Mouse (Mus musculus) stomach, embryonic 15.5 days (tissue): ENCODE measurements at regions not wholly inside any gene's neighbourhood (a gene's known extent, or its start where the extent isn't known, plus 50 kb on each side); places are given as distances from the start of the nearest gene placed in this dataset.
A peak's percentile ranks its signal among the peaks of the same experiment; 100 is the strongest.

Source experiments
- ATAC-seq: fragments of 200-750 bp; cut with Nextera tagmentation; 2 replicates; pipeline ENCODE4 v1.8.0; 2017; ENCODE audit warnings: low read depth, moderate number of reproducible peaks, moderate TSS enrichment; ENCODE audit not compliant: insufficient read depth, low FRiP score
- H3K27ac ChIP-seq: fragments of 300-500 bp; sonication (generic); 2 replicates; pipeline ENCODE4 v1.5.1; 2015; ENCODE audit warnings: mild to moderate bottlenecking, inconsistent platforms
- H3K27me3 ChIP-seq: fragments of 300-500 bp; sonication (generic); replicated peaks from 2 replicates; pipeline ENCODE4 v1.6.1; 2015; ENCODE audit warnings: inconsistent platforms
- H3K36me3 ChIP-seq: fragments of 300-500 bp; sonication (generic); 2 replicates; pipeline ENCODE4 v1.6.1; 2015; ENCODE audit warnings: inconsistent platforms
- H3K4me1 ChIP-seq: fragments of 300-500 bp; sonication (generic); 2 replicates; pipeline ENCODE4 v1.6.1; 2015; ENCODE audit warnings: inconsistent platforms
- H3K4me2 ChIP-seq: fragments of 300-500 bp; sonication (generic); 2 replicates; pipeline ENCODE4 v1.6.1; 2015; ENCODE audit warnings: mild to moderate bottlenecking, inconsistent platforms
- H3K4me3 ChIP-seq: fragments of 300-500 bp; sonication (generic); replicated peaks from 2 replicates; pipeline ENCODE4 v1.5.1; 2015; ENCODE audit warnings: inconsistent platforms
- H3K9ac ChIP-seq: fragments of 300-500 bp; sonication (generic); 2 replicates; pipeline ENCODE4 v1.6.1; 2015; ENCODE audit warnings: inconsistent platforms
- H3K9me3 ChIP-seq: fragments of 300-500 bp; sonication (generic); 2 replicates; pipeline ENCODE4 v1.6.1; 2016; ENCODE audit warnings: inconsistent platforms
- WGBS: fragments of 180-500 bp; shearing (Covaris S2); methylation state at CpG from one replicate; pipeline ENCODE4 v1.1.7; 2015; 5-methylcytosine and 5-hydroxymethylcytosine counted together

DNA sequence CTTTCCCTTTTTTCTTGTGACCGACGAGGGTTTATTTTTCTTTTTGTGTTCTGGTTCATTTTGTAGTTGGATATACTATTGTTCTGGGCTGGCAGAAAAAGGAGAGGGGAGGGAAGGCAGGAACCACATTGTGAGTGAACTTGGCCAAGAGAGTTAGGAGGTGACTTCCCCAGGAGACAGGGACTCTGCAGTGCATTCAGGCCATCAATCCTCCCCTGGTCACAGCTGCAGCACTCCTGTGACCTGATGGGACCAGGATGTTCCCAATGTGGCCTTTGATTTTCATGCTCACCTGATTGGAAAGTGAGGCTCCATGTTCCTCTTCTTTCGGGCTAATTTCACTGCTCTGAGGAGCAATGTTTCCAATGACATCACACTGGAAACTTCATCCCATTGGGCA is 188.2 kb upstream of the Irx3 start:
- Histone ChIP-seq H3K9me3 (no peaks in the 10 kb centered on the region), H3K27ac (no peak overlapping the region), H3K9ac (no peak overlapping the region), H3K36me3 (no peaks in the 10 kb centered on the region), H3K4me1 (no peaks in the 10 kb centered on the region), H3K4me3 (no peak overlapping the region), H3K27me3 (peaks cover 9% of the 10 kb centered on the region; the same call in 1 of the 2 replicates), H3K4me2 (no peak overlapping the region)
- no peak for ATAC-seq
- 67% methylated on average over 3 of the region's 3 CpGs for WGBS

DNA sequence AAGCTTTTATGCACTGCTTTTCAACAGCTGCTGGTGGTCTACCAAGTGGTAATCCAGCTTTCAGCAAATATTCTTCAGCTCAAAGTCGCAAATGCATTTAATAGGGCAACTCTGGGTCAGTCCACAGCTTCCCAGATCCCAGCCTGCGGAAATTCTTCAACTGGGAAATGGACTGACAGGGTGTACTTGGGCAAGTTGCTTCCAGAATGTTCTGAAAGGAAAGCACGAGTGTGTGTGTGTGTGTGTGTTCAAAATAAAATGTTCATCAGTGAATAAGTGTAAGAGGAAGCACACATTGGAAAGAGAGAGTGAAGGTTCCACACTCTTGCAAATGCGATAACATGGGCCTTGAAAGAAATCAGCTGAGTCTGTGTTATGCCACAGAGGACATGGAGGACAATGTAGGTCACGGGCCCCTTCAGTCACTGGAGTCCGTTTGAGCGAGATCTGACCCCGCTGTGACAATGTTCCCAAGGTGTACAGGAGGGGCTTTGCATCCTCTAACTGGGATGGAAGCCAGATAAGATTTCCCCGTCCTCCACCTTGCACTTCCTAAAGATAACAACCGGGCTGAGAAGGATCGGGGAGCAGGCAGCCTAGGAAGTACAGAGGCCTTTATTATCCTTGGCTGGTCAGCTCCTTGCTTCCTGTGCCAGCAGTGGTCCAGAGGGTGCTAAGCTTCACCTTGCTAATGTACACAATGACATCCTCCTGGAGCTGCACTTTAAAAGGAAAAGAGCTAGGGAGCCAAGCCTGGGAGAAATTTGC is 187.2 kb upstream of the Irx3 start:
- 48% methylated on average over 11 of the region's 11 CpGs for WGBS
- no peaks in the 10 kb centered on the region for H3K36me3 ChIP-seq
- H3K27me3 ChIP-seq: peaks cover 9% of the 10 kb centered on the region; the same call in 1 of the 2 replicates

GRCm38 (mm10) chr8:91987854-91988253 is 186.0 kb upstream of the Irx3 start:
- Histone ChIP-seq H3K9ac (no peak overlapping the region), H3K36me3 (no peaks in the 10 kb centered on the region), H3K4me3 (no peak overlapping the region), H3K4me1 (no peaks in the 10 kb centered on the region), H3K9me3 (no peaks in the 10 kb centered on the region), H3K4me2 (no peak overlapping the region), H3K27me3 (peaks cover 4% of the 10 kb centered on the region; the same call in 1 of the 2 replicates), H3K27ac (no peak overlapping the region)
- 43% methylated on average over 6 of the region's 6 CpGs for WGBS
- ATAC-seq: no peak

More for the DNA sequence above, 187.2 kb upstream of the Irx3 start:
- H3K4me2 ChIP-seq: no peak overlapping the region
- no peak overlapping the region for H3K4me3 ChIP-seq
- H3K9me3 ChIP-seq: no peaks in the 10 kb centered on the region
- no peak overlapping the region for H3K9ac ChIP-seq
- ATAC-seq: no peak
- no peaks in the 10 kb centered on the region for H3K4me1 ChIP-seq
- no peak overlapping the region for H3K27ac ChIP-seq

GRCm38 (mm10) chr8:91983171-91983570 is 181.3 kb upstream of the Irx3 start:
- Histone ChIP-seq H3K9ac (no peak overlapping the region), H3K4me3 (no peak overlapping the region), H3K27me3 (no peaks in the 10 kb centered on the region), H3K4me2 (no peak overlapping the region), H3K4me1 (no peaks in the 10 kb centered on the region), H3K36me3 (no peaks in the 10 kb centered on the region), H3K27ac (no peak overlapping the region), H3K9me3 (no peaks in the 10 kb centered on the region)
- 77% methylated on average over 2 of the region's 2 CpGs for WGBS
- no peak for ATAC-seq

DNA sequence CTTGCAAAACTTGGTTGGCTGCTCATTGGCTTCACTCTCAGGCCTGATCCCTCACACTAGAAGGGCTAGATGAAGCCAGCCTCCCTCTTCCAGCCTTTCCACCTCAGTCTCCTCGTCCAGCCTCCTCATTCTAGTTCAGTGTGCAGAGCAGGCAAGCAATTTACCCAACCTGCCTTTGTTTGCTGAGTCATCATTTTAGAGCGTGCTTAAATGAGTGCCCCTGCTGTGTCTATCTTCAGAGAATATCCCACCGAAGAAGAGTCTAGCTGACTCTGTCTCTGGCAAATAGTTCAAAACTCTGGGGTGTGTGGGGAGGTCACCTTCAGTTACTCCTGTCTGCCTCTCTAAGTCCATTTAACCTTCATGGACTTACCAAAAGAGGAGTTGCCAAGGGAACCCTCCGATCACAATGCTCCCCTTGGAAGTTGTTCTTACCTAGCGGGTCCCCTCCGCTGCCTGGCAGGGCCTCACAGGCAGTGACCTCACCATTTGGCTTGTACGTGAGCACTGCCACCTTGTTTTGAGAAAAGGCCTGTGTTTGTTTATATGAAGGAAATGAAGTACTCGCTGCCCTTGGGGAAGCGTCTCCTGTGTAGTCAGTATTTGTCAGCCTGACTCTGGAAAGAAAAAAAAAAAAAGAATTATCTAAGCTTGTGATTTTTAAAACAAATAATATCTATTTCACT is 175.2 kb upstream of the Irx3 start:
- no peak for ATAC-seq
- no peaks in the 10 kb centered on the region for H3K27me3 ChIP-seq
- no peak overlapping the region for H3K4me2 ChIP-seq
- WGBS: 47% methylated on average over 9 of the region's 9 CpGs
- no peak overlapping the region for H3K27ac ChIP-seq
- H3K36me3 ChIP-seq: no peaks in the 10 kb centered on the region
- no peak overlapping the region for H3K4me3 ChIP-seq
- no peak overlapping the region for H3K9ac ChIP-seq
- no peaks in the 10 kb centered on the region for H3K9me3 ChIP-seq
- no peaks in the 10 kb centered on the region for H3K4me1 ChIP-seq

- Histone ChIP-seq H3K9me3 (no peaks in the 10 kb centered on the region), H3K27ac (no peak overlapping the region), H3K27me3 (no peaks in the 10 kb centered on the region), H3K4me1 (no peaks in the 10 kb centered on the region), H3K9ac (no peak overlapping the region), H3K4me3 (no peak overlapping the region), H3K36me3 (no peaks in the 10 kb centered on the region), H3K4me2 (no peak overlapping the region)
- no peak for ATAC-seq
- 76% methylated on average over 2 of the region's 2 CpGs for WGBS
These were observed 173.6 kb upstream of the Irx3 start for GRCm38 (mm10) chr8:91975460-91975859.

- no peak overlapping the region for H3K4me3 ChIP-seq
- H3K9ac ChIP-seq: no peak overlapping the region
- H3K27ac ChIP-seq: no peak overlapping the region
- no peaks in the 10 kb centered on the region for H3K9me3 ChIP-seq
- no peak for ATAC-seq
- no peaks in the 10 kb centered on the region for H3K36me3 ChIP-seq
- no peaks in the 10 kb centered on the region for H3K27me3 ChIP-seq
- H3K4me1 ChIP-seq: no peaks in the 10 kb centered on the region
- H3K4me2 ChIP-seq: no peak overlapping the region
- whole genome bisulfite sequencing: 89% methylated on average over 3 of the region's 3 CpGs
These were observed 172.8 kb upstream of the Irx3 start for GRCm38 (mm10) chr8:91974636-91975035.

DNA sequence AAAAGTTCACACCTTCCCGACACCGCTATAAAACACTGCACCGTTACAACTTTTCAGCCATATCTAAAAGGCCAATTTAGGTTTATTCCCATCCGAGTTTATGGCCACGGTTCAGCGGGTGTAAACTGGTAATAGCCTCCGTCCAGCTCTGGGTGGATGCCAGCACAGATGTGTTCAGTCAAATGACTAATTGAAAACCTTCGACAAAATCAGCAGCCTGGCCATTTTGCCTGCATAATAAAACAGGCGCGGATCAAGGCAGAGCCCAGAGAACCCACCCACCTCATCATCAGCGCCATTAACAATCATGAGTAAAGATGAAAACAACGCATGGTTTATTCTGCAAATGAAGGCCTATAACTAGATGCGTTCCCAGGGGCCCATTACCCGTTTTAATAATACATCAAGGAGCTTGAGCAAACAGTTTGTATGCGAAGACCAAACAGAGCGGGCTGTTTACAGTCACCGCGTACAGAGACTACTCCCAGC is 172.1 kb upstream of the Irx3 start:
- WGBS: 54% methylated on average over 18 of the region's 18 CpGs

GRCm38 (mm10) chr8:91967407-91967806 is 165.5 kb upstream of the Irx3 start:
- Histone ChIP-seq H3K27me3 (peaks cover 5% of the 10 kb centered on the region; the same call in 1 of the 2 replicates), H3K9ac (no peak overlapping the region), H3K4me3 (peak overlapping the region; percentile 19; the same call in 1 of the 2 replicates), H3K9me3 (no peaks in the 10 kb centered on the region), H3K27ac (no peak overlapping the region), H3K4me1 (peaks cover 11% of the 10 kb centered on the region; the same call in 1 of the 2 replicates), H3K36me3 (no peaks in the 10 kb centered on the region), H3K4me2 (peak overlapping the region; percentile 52)
- 27% methylated on average over 16 of the region's 16 CpGs for WGBS
- no peak for ATAC-seq

More for the DNA sequence above, 172.1 kb upstream of the Irx3 start:
- Histone ChIP-seq H3K4me1 (no peaks in the 10 kb centered on the region), H3K9me3 (no peaks in the 10 kb centered on the region), H3K9ac (no peak overlapping the region), H3K4me2 (no peak overlapping the region), H3K36me3 (no peaks in the 10 kb centered on the region), H3K4me3 (no peak overlapping the region), H3K27me3 (no peaks in the 10 kb centered on the region), H3K27ac (no peak overlapping the region)
- ATAC-seq: no peak

- no peak for ATAC-seq
- H3K4me1 ChIP-seq: peaks cover 11% of the 10 kb centered on the region; the same call in 1 of the 2 replicates
- WGBS: 18% methylated on average over 19 of the region's 19 CpGs
These were observed 165.1 kb upstream of the Irx3 start for GRCm38 (mm10) chr8:91966891-91967370.

GRCm38 (mm10) chr8:91961696-91962095 is 159.8 kb upstream of the Irx3 start:
- no peak for ATAC-seq
- no peak overlapping the region for H3K27ac ChIP-seq
- WGBS: 75% methylated on average over 5 of the region's 5 CpGs
- no peaks in the 10 kb centered on the region for H3K9me3 ChIP-seq
- no peak overlapping the region for H3K4me2 ChIP-seq
- 0 out of 2 replicates have a peak, but pooled peaks cover under 1% of the 10 kb centered on the region for H3K27me3 ChIP-seq
- no peak overlapping the region for H3K9ac ChIP-seq
- H3K4me1 ChIP-seq: 0 out of 2 replicates have a peak, but pooled peaks cover under 1% of the 10 kb centered on the region
- no peak overlapping the region for H3K4me3 ChIP-seq
- H3K36me3 ChIP-seq: no peaks in the 10 kb centered on the region

More at GRCm38 (mm10) chr8:91966891-91967370, 165.1 kb upstream of the Irx3 start:
- Histone ChIP-seq H3K4me2 (peak overlapping the region; percentile 52), H3K27me3 (peaks cover 5% of the 10 kb centered on the region; the same call in 1 of the 2 replicates), H3K27ac (no peak overlapping the region), H3K4me3 (peak overlapping the region; percentile 19; the same call in 1 of the 2 replicates), H3K36me3 (no peaks in the 10 kb centered on the region), H3K9ac (no peak overlapping the region), H3K9me3 (no peaks in the 10 kb centered on the region)

DNA sequence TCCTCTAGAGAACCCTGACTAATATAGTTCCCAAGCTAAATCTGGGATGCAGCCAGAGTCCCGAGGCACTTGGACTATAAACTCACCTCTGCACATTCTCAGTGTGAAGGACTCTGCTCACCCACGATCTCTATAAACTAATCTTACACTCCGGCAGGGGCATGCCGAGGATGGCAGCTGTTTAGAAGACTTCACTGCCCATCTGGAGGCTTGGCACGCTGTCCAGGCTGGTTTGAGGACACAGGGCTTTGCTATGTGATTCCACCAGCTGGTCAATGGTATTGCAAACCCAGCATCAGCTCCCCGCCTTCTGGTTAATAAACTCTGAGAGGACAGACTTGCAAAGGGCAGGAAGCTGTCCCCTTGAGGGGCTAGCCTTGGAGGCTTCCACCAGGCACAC is 153.3 kb upstream of the Irx3 start:
- Histone ChIP-seq H3K4me1 (no peaks in the 10 kb centered on the region), H3K4me2 (no peak overlapping the region), H3K9me3 (no peaks in the 10 kb centered on the region), H3K27ac (no peak overlapping the region), H3K36me3 (no peaks in the 10 kb centered on the region), H3K27me3 (no peaks in the 10 kb centered on the region), H3K9ac (no peak overlapping the region), H3K4me3 (no peak overlapping the region)
- ATAC-seq: no peak
- 67% methylated on average over 6 of the region's 6 CpGs for WGBS
